Mouse (Mus musculus) liver, postnatal 0 days (tissue): ENCODE measurements around the gene Rtn4r.

Experiments
- CTCF ChIP-seq: sonication (generic); IDR thresholded peaks from 2 replicates; pipeline ENCODE4 v1.5.1; 2016; ENCODE audit warnings: antibody characterized with exemption, low read depth
- EP300 ChIP-seq: IDR thresholded peaks from 2 replicates; pipeline ENCODE4 v1.6.1; 2016; ENCODE audit warnings: antibody characterized with exemption, low read depth, mild to moderate bottlenecking

- TF ChIP-seq CTCF (no peak), EP300 (no peak)
Measured at GRCm38 (mm10) chr16:18128564-18128935, 1.1 kb downstream of the Rtn4r start.
